Mouse (Mus musculus): ENCODE data around the gene Cygb. TPM values are rescaled to one million over a fixed set of nuclear protein-coding genes. Genes with fewer than 3 reads are reported as not detected.

Cygb gene
- total and polyA plus RNA-seq, 3 experiments, result 2.2 to 8.7 TPM; not detected in 1

DNA sequence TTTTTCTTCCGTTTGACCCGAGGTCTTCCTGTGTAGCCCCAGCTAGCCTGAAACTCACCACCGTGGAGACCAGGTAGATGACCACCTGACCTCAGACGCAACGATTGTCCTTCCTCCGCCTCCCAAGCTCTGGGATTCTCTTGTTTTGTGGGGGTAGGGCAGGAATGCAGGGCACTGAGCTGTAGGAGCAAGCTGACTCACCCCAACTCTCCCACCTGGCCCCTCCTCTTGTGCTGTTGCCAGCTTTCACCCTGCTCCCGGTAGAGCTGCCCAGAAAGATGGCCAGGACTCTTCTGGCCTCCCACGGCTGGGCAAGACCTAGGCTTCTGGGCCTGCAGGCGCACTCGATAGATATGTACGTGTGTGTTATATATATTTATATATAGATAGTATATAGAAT is 8.0 kb downstream of the Cygb start:
- TF ChIP-seq CHD2 (IDR thresholded peaks at IDR 0.05; ENCODE audit: low read length) (no peak), USF2 (IDR thresholded peaks at IDR 0.05; ENCODE audit: borderline replicate concordance in 1 of 2, insufficient read depth in 1 of 2, low read depth in 1 of 2, low read length in 2 of 2) (no peak), POLR2AphosphoS2 (IDR thresholded peaks at IDR 0.05; ENCODE audit: low read length) (no peak), ZNF384 (IDR thresholded peaks at IDR 0.05; ENCODE audit: low read depth, low read length) (no peak), CTCF (IDR thresholded peaks at IDR 0.05 in 2 of 3, conservative IDR thresholded peaks at IDR 0.05 in 1 of 3; ENCODE audit: control insufficient read depth in 1 of 3, insufficient read depth in 1 of 3, low read depth in 2 of 3, low read length in 3 of 3, poor library complexity in 1 of 3, severe bottlenecking in 1 of 3) (no peak), RCOR1 (IDR thresholded peaks at IDR 0.05; ENCODE audit: low read depth, low read length) (no peak), JUND (IDR thresholded peaks at IDR 0.05; ENCODE audit: low read depth, low read length) (no peak), MYC (IDR thresholded peaks at IDR 0.05; ENCODE audit: low read depth, low read length) (no peak), ZMIZ1 (IDR thresholded peaks at IDR 0.05; ENCODE audit: low read depth, low read length) (no peak), GATA1 (IDR thresholded peaks at IDR 0.05; ENCODE audit: low read depth, low read length) (no peak), MXI1 (IDR thresholded peaks at IDR 0.05; ENCODE audit: low read depth, low read length) (no peak), TAL1 (IDR thresholded peaks at IDR 0.05; ENCODE audit: low read length) (no peak), SIN3A (IDR thresholded peaks at IDR 0.05; ENCODE audit: low read length) (no peak), BHLHE40 (IDR thresholded peaks at IDR 0.05; ENCODE audit: borderline replicate concordance, low read depth, low read length) (no peak), ETS1 (IDR thresholded peaks at IDR 0.05; ENCODE audit: low read depth, low read length) (no peak), E2F4 (IDR thresholded peaks at IDR 0.05; ENCODE audit: borderline replicate concordance, low read depth, low read length) (no peak), MEF2A (IDR thresholded peaks at IDR 0.05; ENCODE audit: extremely low read depth, insufficient replicate concordance, low read depth, low read length, poor library complexity, severe bottlenecking) (no peak), TCF12 (IDR thresholded peaks at IDR 0.05; ENCODE audit: low read depth, low read length) (no peak)
- H3K9ac ChIP-seq (ENCODE audit: control insufficient read depth, low read depth, low read length, poor library complexity, severe bottlenecking), result no peak overlapping the region
- no peaks in the 10 kb centered on the region for H3K79me2 ChIP-seq (ENCODE audit: control insufficient read depth, insufficient read depth, low read length, poor library complexity)
- H3K9me3 ChIP-seq (replicated peaks; ENCODE audit: insufficient read depth, low read length), result no peaks in the 10 kb centered on the region
- no peaks in the 10 kb centered on the region for H3K27me3 ChIP-seq (ENCODE audit: control insufficient read depth in 1 of 2, insufficient read depth in 2 of 2, low read length in 2 of 2)
- H3K4me1 ChIP-seq (ENCODE audit: control insufficient read depth in 1 of 2, insufficient read depth in 2 of 2, low read length in 2 of 2), result peaks cover 0 to 9% of the 10 kb centered on the region in 2 experiments; a peak in 3 of 4 replicates
- H3K4me3 ChIP-seq (ENCODE audit: control insufficient read depth in 1 of 2, insufficient read depth in 1 of 2, low read depth in 2 of 2, low read length in 2 of 2), result no peak overlapping the region
- DNase-seq (ENCODE audit: low read depth, low spot score), result no peak
- H3K36me3 ChIP-seq (ENCODE audit: control insufficient read depth in 1 of 2, insufficient read depth in 2 of 2, low read length in 2 of 2), result peaks cover 0 to 12% of the 10 kb centered on the region in 2 experiments; a peak in 2 of 4 replicates
- no peak overlapping the region for H3K27ac ChIP-seq (ENCODE audit: control insufficient read depth, low read depth, low read length)

GRCm38 (mm10) chr11:116645446-116646110 is 8.5 kb downstream of the Cygb start:
- DNase-seq (ENCODE audit: low read depth, low spot score), result no peak
- H3K27me3 ChIP-seq (ENCODE audit: control insufficient read depth in 1 of 2, insufficient read depth in 2 of 2, low read length in 2 of 2), result no peaks in the 10 kb centered on the region
- no peak overlapping the region for H3K4me3 ChIP-seq (ENCODE audit: control insufficient read depth in 1 of 2, insufficient read depth in 1 of 2, low read depth in 2 of 2, low read length in 2 of 2)
- no peaks in the 10 kb centered on the region for H3K9me3 ChIP-seq (replicated peaks; ENCODE audit: insufficient read depth, low read length)
- H3K79me2 ChIP-seq (ENCODE audit: control insufficient read depth, insufficient read depth, low read length, poor library complexity), result no peaks in the 10 kb centered on the region
- peaks cover 0 to 9% of the 10 kb centered on the region in 2 experiments; a peak in 3 of 4 replicates for H3K4me1 ChIP-seq (ENCODE audit: control insufficient read depth in 1 of 2, insufficient read depth in 2 of 2, low read length in 2 of 2)
- TF ChIP-seq E2F4 (IDR thresholded peaks at IDR 0.05; ENCODE audit: borderline replicate concordance, low read depth, low read length) (no peak), USF2 (IDR thresholded peaks at IDR 0.05; ENCODE audit: borderline replicate concordance in 1 of 2, insufficient read depth in 1 of 2, low read depth in 1 of 2, low read length in 2 of 2) (no peak), ZMIZ1 (IDR thresholded peaks at IDR 0.05; ENCODE audit: low read depth, low read length) (no peak), ZKSCAN1 (IDR thresholded peaks at IDR 0.05; ENCODE audit: low read depth, low read length) (no peak), MAZ (IDR thresholded peaks at IDR 0.05; ENCODE audit: low read depth, low read length) (no peak), ELF1 (IDR thresholded peaks at IDR 0.05; ENCODE audit: low read depth, low read length) (no peak), MAFK (IDR thresholded peaks at IDR 0.05; ENCODE audit: borderline replicate concordance, low read depth, low read length) (no peak), KAT2A (conservative IDR thresholded peaks at IDR 0.05; ENCODE audit: low read depth, low read length) (no peak), MXI1 (IDR thresholded peaks at IDR 0.05; ENCODE audit: low read depth, low read length) (no peak), UBTF (IDR thresholded peaks at IDR 0.05; ENCODE audit: borderline replicate concordance, insufficient read depth, low read depth, low read length) (no peak), HCFC1 (IDR thresholded peaks at IDR 0.05; ENCODE audit: low read depth, low read length) (no peak)
- H3K27ac ChIP-seq (ENCODE audit: control insufficient read depth, low read depth, low read length), result no peak overlapping the region
- peaks cover 0 to 12% of the 10 kb centered on the region in 2 experiments; a peak in 2 of 4 replicates for H3K36me3 ChIP-seq (ENCODE audit: control insufficient read depth in 1 of 2, insufficient read depth in 2 of 2, low read length in 2 of 2)
- no peak overlapping the region for H3K9ac ChIP-seq (ENCODE audit: control insufficient read depth, low read depth, low read length, poor library complexity, severe bottlenecking)
